Mouse (Mus musculus): ENCODE data around the gene Eci3.

The Eci3 gene

GRCm38 (mm10) chr13:34924210-34924609 lies 39.4 kb downstream of the Eci3 start, which contains the start of the genes Fam217a and 4933417A18Rik:
Gene Fam217a (minus strand): TSS chr13:34924310.
Gene 4933417A18Rik (plus strand): TSS chr13:34924409.
- DNase-seq: no peak

GRCm38 (mm10) chr13:34916520-34917167 lies 47.0 kb downstream of the Eci3 start:
- no peak for DNase-seq

GRCm38 (mm10) chr13:34914614-34915013 lies 49.0 kb downstream of the Eci3 start:
- DNase-seq: no peak

All from cerebellum, adult 9-10 months (tissue).